Mouse (Mus musculus) hindbrain, embryonic 16.5 days (tissue): ENCODE data around the gene Lars2. TPM values are rescaled to one million over a fixed set of nuclear protein-coding genes. Genes with fewer than 3 reads are reported as not detected.

ENCODE experiments used
- ATAC-seq: fragments of 200-750 bp; cut with Nextera tagmentation; 2 replicates; pipeline ENCODE4 v1.8.0; 2017; ENCODE audit warnings: moderate TSS enrichment, moderate library complexity
- H3K27ac ChIP-seq: fragments of 300-500 bp; sonication (generic); 2 replicates; pipeline ENCODE4 v1.5.1; 2014; ENCODE audit warnings: low read depth, mild to moderate bottlenecking, control low read depth, low read length, moderate library complexity
- H3K27me3 ChIP-seq: fragments of 300-500 bp; sonication (generic); replicated peaks from 2 replicates; pipeline ENCODE4 v1.6.1; 2014; ENCODE audit warnings: low read length; ENCODE audit not compliant: control insufficient read depth, insufficient read depth
- H3K36me3 ChIP-seq: fragments of 300-500 bp; sonication (generic); 2 replicates; pipeline ENCODE4 v1.6.1; 2014; ENCODE audit warnings: mild to moderate bottlenecking, low read length, moderate library complexity, mixed read lengths; ENCODE audit not compliant: control insufficient read depth, insufficient read depth
- H3K4me1 ChIP-seq: fragments of 300-500 bp; sonication (generic); 2 replicates; pipeline ENCODE4 v1.6.1; 2014; ENCODE audit warnings: low read depth, low read length; ENCODE audit not compliant: control insufficient read depth, insufficient read depth
- H3K4me2 ChIP-seq: fragments of 300-500 bp; sonication (generic); 2 replicates; pipeline ENCODE4 v1.6.1; 2014; ENCODE audit warnings: mild to moderate bottlenecking, low read length, control low read depth, moderate library complexity
- H3K4me3 ChIP-seq: fragments of 300-500 bp; sonication (generic); 2 replicates; pipeline ENCODE4 v1.5.1; 2014; ENCODE audit warnings: mild to moderate bottlenecking, low read length, control low read depth, moderate library complexity
- H3K9ac ChIP-seq: fragments of 300-500 bp; sonication (generic); 2 replicates; pipeline ENCODE4 v1.6.1; 2014; ENCODE audit warnings: low read depth, mild to moderate bottlenecking, control low read depth, low read length, moderate library complexity
- H3K9me3 ChIP-seq: fragments of 300-500 bp; sonication (generic); 2 replicates; pipeline ENCODE4 v1.6.1; 2014; ENCODE audit warnings: mild to moderate bottlenecking, low read length, moderate library complexity; ENCODE audit not compliant: control insufficient read depth
- WGBS: fragments of 180-500 bp; shearing (Covaris S2); extraction: QIAGEN DNeasy Blood & Tissue Kit; methylation state at CpG from one replicate; pipeline ENCODE4 v1.1.7; 2014; 5-methylcytosine and 5-hydroxymethylcytosine counted together
- polyA plus RNA-seq: library from polyadenylated mRNA; unstranded; fragments of >200 nt; fragmentation: Nextera tagmentation; extraction: Ambion mirVana; gene quantifications from 2 replicates; pipeline ENCODE4 v1.2.1, GENCODE M21; 2015

Lars2 gene
- polyA plus RNA-seq, 1 experiment from 2014 or later = 610 TPM

- no peak for ATAC-seq
- no peaks in the 10 kb centered on the region for H3K36me3 ChIP-seq
- H3K27me3 ChIP-seq = no peaks in the 10 kb centered on the region
- no peak overlapping the region for H3K4me3 ChIP-seq
- 88% methylated on average over 2 of the region's 2 CpGs for WGBS
- no peak overlapping the region for H3K9ac ChIP-seq
- no peaks in the 10 kb centered on the region for H3K4me1 ChIP-seq
- no peak overlapping the region for H3K27ac ChIP-seq
- H3K9me3 ChIP-seq = no peaks in the 10 kb centered on the region
- H3K4me2 ChIP-seq = no peak overlapping the region
Observed at GRCm38 (mm10) chr9:123507380-123507779, 140.7 kb downstream of the Lars2 start.

- H3K27ac ChIP-seq = no peak overlapping the region
- no peaks in the 10 kb centered on the region for H3K4me1 ChIP-seq
- 85% methylated on average over 2 of the region's 2 CpGs for WGBS
- H3K4me3 ChIP-seq = no peak overlapping the region
- no peaks in the 10 kb centered on the region for H3K27me3 ChIP-seq
- no peaks in the 10 kb centered on the region for H3K9me3 ChIP-seq
- H3K9ac ChIP-seq = no peak overlapping the region
- H3K4me2 ChIP-seq = no peak overlapping the region
- no peak for ATAC-seq
- H3K36me3 ChIP-seq = no peaks in the 10 kb centered on the region
Observed at GRCm38 (mm10) chr9:123508986-123509385, 142.3 kb downstream of the Lars2 start.

GRCm38 (mm10) chr9:123509638-123510604 lies 143.2 kb downstream of the Lars2 start:
- Histone ChIP-seq H3K27ac (no peak overlapping the region), H3K27me3 (no peaks in the 10 kb centered on the region), H3K36me3 (no peaks in the 10 kb centered on the region), H3K9me3 (no peaks in the 10 kb centered on the region), H3K9ac (no peak overlapping the region), H3K4me1 (no peaks in the 10 kb centered on the region), H3K4me2 (no peak overlapping the region), H3K4me3 (no peak overlapping the region)
- 70% methylated on average over 8 of the region's 8 CpGs for WGBS
- peak; percentile 79; the same call in 1 of the 2 replicates for ATAC-seq

- Histone ChIP-seq H3K4me2 (no peak overlapping the region), H3K4me3 (no peak overlapping the region), H3K27me3 (no peaks in the 10 kb centered on the region), H3K9me3 (no peaks in the 10 kb centered on the region), H3K9ac (no peak overlapping the region), H3K27ac (no peak overlapping the region), H3K4me1 (no peaks in the 10 kb centered on the region), H3K36me3 (no peaks in the 10 kb centered on the region)
- ATAC-seq = no peak
- 96% methylated on average over 5 of the region's 5 CpGs for WGBS
Observed at GRCm38 (mm10) chr9:123510926-123511325, 144.2 kb downstream of the Lars2 start.

Other genes with a start within 250 kb of the Lars2 start
- gene Clec3b, start 216.0 kb upstream of the Lars2 start, polyA plus RNA-seq = 4.2 and 4.5 TPM in 2 replicates
- 0.11 and 0.24 TPM in 2 replicates for gene Cdcp1, start 150.9 kb upstream of the Lars2 start, polyA plus RNA-seq
- 25.3 and 32.3 TPM in 2 replicates for gene Tmem158, start 106.2 kb upstream of the Lars2 start, polyA plus RNA-seq
- 12.2 and 15.5 TPM in 2 replicates for gene Limd1, start 111.8 kb downstream of the Lars2 start, polyA plus RNA-seq
- 57.8 and 58.5 TPM in 2 replicates for gene Sacm1l, start 162.8 kb downstream of the Lars2 start, polyA plus RNA-seq